Mouse (Mus musculus): Measurements from ENCODE around the gene Tm6sf1. TPM values are rescaled to one million over a fixed set of nuclear protein-coding genes. Genes with fewer than 3 reads are reported as not detected.

Gene Tm6sf1
- total RNA-seq, 1 experiment: 2.2 TPM

GRCm38 (mm10) chr7:81868158-81868557, 9.4 kb downstream of the Tm6sf1 start:
- no peaks in the 10 kb centered on the region for H3K9me3 ChIP-seq (ENCODE audit: control insufficient read depth, insufficient read depth, low read depth, low read length)
- no peak overlapping the region for H3K9ac ChIP-seq (ENCODE audit: insufficient read depth, low read depth, low read length, poor library complexity, severe bottlenecking)
- TF ChIP-seq ZC3H11A (IDR thresholded peaks at IDR 0.05; ENCODE audit: borderline replicate concordance, low read depth, low read length) (peak; percentile 52; the same call in 1 of the 2 replicates), MAFK (IDR thresholded peaks at IDR 0.05; ENCODE audit: insufficient read depth, low read depth, low read length) (no peak), ZNF384 (IDR thresholded peaks at IDR 0.05; ENCODE audit: low read depth, low read length) (no peak), HCFC1 (IDR thresholded peaks at IDR 0.05; ENCODE audit: borderline replicate concordance, insufficient read depth, low read length) (no peak)
- H3K4me3 ChIP-seq (ENCODE audit: insufficient read depth in 1 of 2, low read depth in 1 of 2, low read length in 2 of 2, poor library complexity in 1 of 2, severe bottlenecking in 1 of 2): no peak overlapping the region
- H3K36me3 ChIP-seq (ENCODE audit: control insufficient read depth, insufficient read depth, low read length, poor library complexity, severe bottlenecking): no peaks in the 10 kb centered on the region
- H3K27ac ChIP-seq (ENCODE audit: insufficient read depth, low read depth, low read length, poor library complexity, severe bottlenecking): no peak overlapping the region; the same call in 1 of the 2 replicates
- peak; percentile 73 for DNase-seq (ENCODE audit: low read depth, low spot score)
- in situ Hi-C loops (cut with MboI; ENCODE audit: low sequenced_read_pairs in 2 of 2, unreplicated experiment in 2 of 2): no loop called here
- H3K4me1 ChIP-seq (ENCODE audit: control insufficient read depth in 2 of 2, insufficient read depth in 2 of 2, low read length in 2 of 2, poor library complexity in 1 of 2): peaks cover 10 to 19% of the 10 kb centered on the region in 2 experiments

DNA sequence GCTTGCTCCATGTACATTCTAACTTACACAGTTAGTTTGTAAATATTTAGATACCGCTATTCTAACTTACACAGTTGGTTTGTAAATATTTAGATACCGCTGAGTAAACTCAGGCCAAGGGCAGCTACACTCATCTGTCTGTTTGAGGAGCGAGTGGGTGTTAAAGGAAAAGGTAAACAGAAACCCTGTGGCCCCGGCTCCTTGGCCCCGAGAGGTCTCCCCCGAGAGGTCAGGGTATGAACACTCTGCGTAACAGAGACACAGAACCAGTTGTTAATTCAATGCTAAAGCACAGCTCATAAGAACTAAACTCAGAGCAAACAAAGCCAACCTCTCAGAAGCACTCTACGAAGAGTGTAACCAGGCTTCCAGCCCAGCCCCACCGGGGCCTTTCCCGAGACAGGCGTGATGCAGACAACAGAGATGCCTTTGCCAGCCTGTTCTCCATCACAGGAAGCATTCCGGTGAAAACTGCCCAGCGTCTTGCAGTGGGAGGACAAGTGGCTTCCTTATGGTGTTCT, 13.8 kb downstream of the Tm6sf1 start:
- Histone ChIP-seq H3K9ac (ENCODE audit: insufficient read depth, low read depth, low read length, poor library complexity, severe bottlenecking) (no peak overlapping the region), H3K4me3 (ENCODE audit: insufficient read depth in 1 of 2, low read depth in 1 of 2, low read length in 2 of 2, poor library complexity in 1 of 2, severe bottlenecking in 1 of 2) (no peak overlapping the region), H3K9me3 (ENCODE audit: control insufficient read depth, insufficient read depth, low read depth, low read length) (no peaks in the 10 kb centered on the region), H3K27ac (ENCODE audit: insufficient read depth, low read depth, low read length, poor library complexity, severe bottlenecking) (no peak overlapping the region), H3K36me3 (ENCODE audit: control insufficient read depth, insufficient read depth, low read length, poor library complexity, severe bottlenecking) (no peaks in the 10 kb centered on the region), H3K4me1 (ENCODE audit: control insufficient read depth in 2 of 2, insufficient read depth in 2 of 2, low read length in 2 of 2, poor library complexity in 1 of 2) (peaks cover 2 to 4% of the 10 kb centered on the region in 2 experiments; a peak in 2 of 4 replicates)
- no peak for DNase-seq (ENCODE audit: low read depth, low spot score)
- in situ Hi-C loops (cut with MboI; ENCODE audit: low sequenced_read_pairs in 2 of 2, unreplicated experiment in 2 of 2): no loop called here
- TF ChIP-seq CHD2 (IDR thresholded peaks at IDR 0.05; ENCODE audit: low read depth, low read length) (no peak), HCFC1 (IDR thresholded peaks at IDR 0.05; ENCODE audit: borderline replicate concordance, insufficient read depth, low read length) (no peak), ZC3H11A (IDR thresholded peaks at IDR 0.05; ENCODE audit: borderline replicate concordance, low read depth, low read length) (no peak), MAFK (IDR thresholded peaks at IDR 0.05; ENCODE audit: insufficient read depth, low read depth, low read length) (no peak), ZNF384 (IDR thresholded peaks at IDR 0.05; ENCODE audit: low read depth, low read length) (no peak)

GRCm38 (mm10) chr7:81873807-81874206, 15.0 kb downstream of the Tm6sf1 start:
- DNase-seq (ENCODE audit: low read depth, low spot score): no peak
- TF ChIP-seq ZNF384 (IDR thresholded peaks at IDR 0.05; ENCODE audit: low read depth, low read length) (no peak), CHD2 (IDR thresholded peaks at IDR 0.05; ENCODE audit: low read depth, low read length) (no peak)
- H3K4me3 ChIP-seq (ENCODE audit: insufficient read depth in 1 of 2, low read depth in 1 of 2, low read length in 2 of 2, poor library complexity in 1 of 2, severe bottlenecking in 1 of 2): no peak overlapping the region
- in situ Hi-C loops (cut with MboI; ENCODE audit: low sequenced_read_pairs in 2 of 2, unreplicated experiment in 2 of 2): no loop called here
- H3K4me1 ChIP-seq (ENCODE audit: control insufficient read depth in 2 of 2, insufficient read depth in 2 of 2, low read length in 2 of 2, poor library complexity in 1 of 2): no peaks in the 10 kb centered on the region; a peak in 1 of 4 replicates
- no peak overlapping the region for H3K27ac ChIP-seq (ENCODE audit: insufficient read depth, low read depth, low read length, poor library complexity, severe bottlenecking)
- no peaks in the 10 kb centered on the region for H3K36me3 ChIP-seq (ENCODE audit: control insufficient read depth, insufficient read depth, low read length, poor library complexity, severe bottlenecking)
- no peaks in the 10 kb centered on the region for H3K9me3 ChIP-seq (ENCODE audit: control insufficient read depth, insufficient read depth, low read depth, low read length)
- H3K9ac ChIP-seq (ENCODE audit: insufficient read depth, low read depth, low read length, poor library complexity, severe bottlenecking): no peak overlapping the region

- DNase-seq (ENCODE audit: low read depth, low spot score): no peak
- H3K36me3 ChIP-seq (ENCODE audit: control insufficient read depth, insufficient read depth, low read length, poor library complexity, severe bottlenecking): no peaks in the 10 kb centered on the region
- in situ Hi-C loops (cut with MboI; ENCODE audit: low sequenced_read_pairs in 2 of 2, unreplicated experiment in 2 of 2): no loop called here
Measured at GRCm38 (mm10) chr7:81874636-81875035, 15.8 kb downstream of the Tm6sf1 start.

DNA sequence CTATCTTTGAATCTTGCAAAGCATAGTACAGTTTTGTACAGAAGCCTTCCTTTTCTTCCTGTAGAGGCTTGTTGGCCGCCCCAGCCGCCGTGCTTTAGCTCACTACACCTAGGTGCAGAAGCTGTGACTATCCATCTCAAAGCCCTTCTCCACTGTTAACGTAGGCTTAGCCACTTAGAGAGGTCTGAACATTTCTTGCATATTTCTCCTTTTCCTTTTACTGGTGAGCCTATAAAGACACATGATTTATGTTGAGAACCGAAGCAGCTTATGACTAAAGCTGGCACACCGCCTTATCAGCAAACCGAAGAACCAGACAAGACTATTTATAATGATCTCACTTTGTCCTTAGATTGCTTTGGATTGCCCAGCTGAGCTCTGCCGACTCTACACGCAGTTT, 16.6 kb downstream of the Tm6sf1 start:
- H3K36me3 ChIP-seq (ENCODE audit: control insufficient read depth, insufficient read depth, low read length, poor library complexity, severe bottlenecking): no peaks in the 10 kb centered on the region
- H3K4me3 ChIP-seq (ENCODE audit: insufficient read depth in 1 of 2, low read depth in 1 of 2, low read length in 2 of 2, poor library complexity in 1 of 2, severe bottlenecking in 1 of 2): no peak overlapping the region
- no peak overlapping the region for H3K27ac ChIP-seq (ENCODE audit: insufficient read depth, low read depth, low read length, poor library complexity, severe bottlenecking)
- no peak overlapping the region for H3K9ac ChIP-seq (ENCODE audit: insufficient read depth, low read depth, low read length, poor library complexity, severe bottlenecking)
- in situ Hi-C loops (cut with MboI; ENCODE audit: low sequenced_read_pairs in 2 of 2, unreplicated experiment in 2 of 2): no loop called here
- TF ChIP-seq CHD2 (IDR thresholded peaks at IDR 0.05; ENCODE audit: low read depth, low read length) (no peak), MAFK (IDR thresholded peaks at IDR 0.05; ENCODE audit: insufficient read depth, low read depth, low read length) (no peak), ZNF384 (IDR thresholded peaks at IDR 0.05; ENCODE audit: low read depth, low read length) (no peak)
- no peaks in the 10 kb centered on the region; a peak in 1 of 4 replicates for H3K4me1 ChIP-seq (ENCODE audit: control insufficient read depth in 2 of 2, insufficient read depth in 2 of 2, low read length in 2 of 2, poor library complexity in 1 of 2)
- no peaks in the 10 kb centered on the region for H3K9me3 ChIP-seq (ENCODE audit: control insufficient read depth, insufficient read depth, low read depth, low read length)
- DNase-seq (ENCODE audit: low read depth, low spot score): no peak

More at GRCm38 (mm10) chr7:81874636-81875035, 15.8 kb downstream of the Tm6sf1 start:
- Histone ChIP-seq H3K4me3 (ENCODE audit: insufficient read depth in 1 of 2, low read depth in 1 of 2, low read length in 2 of 2, poor library complexity in 1 of 2, severe bottlenecking in 1 of 2) (no peak overlapping the region), H3K9me3 (ENCODE audit: control insufficient read depth, insufficient read depth, low read depth, low read length) (no peaks in the 10 kb centered on the region), H3K4me1 (ENCODE audit: control insufficient read depth in 2 of 2, insufficient read depth in 2 of 2, low read length in 2 of 2, poor library complexity in 1 of 2) (no peaks in the 10 kb centered on the region; a peak in 1 of 4 replicates), H3K9ac (ENCODE audit: insufficient read depth, low read depth, low read length, poor library complexity, severe bottlenecking) (no peak overlapping the region), H3K27ac (ENCODE audit: insufficient read depth, low read depth, low read length, poor library complexity, severe bottlenecking) (no peak overlapping the region)
- TF ChIP-seq ZNF384 (IDR thresholded peaks at IDR 0.05; ENCODE audit: low read depth, low read length): no peak
- TF ChIP-seq HCFC1 (IDR thresholded peaks at IDR 0.05; ENCODE audit: borderline replicate concordance, insufficient read depth, low read length): no peak

Data from ES-E14 (cell line).